Mouse (Mus musculus): ENCODE measurements around the gene Htr1d. TPM values are rescaled to one million over a fixed set of nuclear protein-coding genes. Genes with fewer than 3 reads are reported as not detected.

Gene Htr1d
- polyA plus RNA-seq, 1 experiment from 2014 or later = 0.10 TPM

GRCm38 (mm10) chr4:136470347-136471071 is 47.2 kb downstream of the Htr1d start:
- Histone ChIP-seq H3K4me3 (ENCODE audit: low read depth, low read length) (peak overlapping the region; percentile 83), H3K4me2 (replicated peaks; ENCODE audit: low read depth, low read length) (peak overlapping the region; percentile 72), H3K9me3 (ENCODE audit: low read length) (no peaks in the 10 kb centered on the region), H3K27ac (ENCODE audit: low read length) (peak overlapping the region; percentile 97), H3K4me1 (ENCODE audit: insufficient read depth, low read depth, low read length) (no peaks in the 10 kb centered on the region), H3K36me3 (ENCODE audit: insufficient read depth, low read length) (no peaks in the 10 kb centered on the region), H3K9ac (replicated peaks; ENCODE audit: low read depth) (peak overlapping the region; percentile 87), H3K27me3 (replicated peaks; ENCODE audit: insufficient read depth, low read length) (no peaks in the 10 kb centered on the region)
- peak; percentile 61 for DNase-seq (ENCODE audit: low spot score)
- ATAC-seq = peak; percentile 45
- TF ChIP-seq CTCF (IDR thresholded peaks at IDR 0.05) = 0 out of 2 replicates have a peak, but pooled peaks have one; percentile 1
- no peak for TF ChIP-seq EP300 (IDR thresholded peaks at IDR 0.05)
- 0% methylated on average over 44 of the region's 58 CpGs for WGBS

- no peak for DNase-seq (ENCODE audit: low spot score)
- ATAC-seq = no peak
- Histone ChIP-seq H3K4me2 (replicated peaks; ENCODE audit: low read depth, low read length) (no peak overlapping the region), H3K9ac (replicated peaks; ENCODE audit: low read depth) (no peak overlapping the region), H3K9me3 (ENCODE audit: low read length) (no peaks in the 10 kb centered on the region), H3K4me3 (ENCODE audit: low read depth, low read length) (no peak overlapping the region), H3K27ac (ENCODE audit: low read length) (no peak overlapping the region), H3K36me3 (ENCODE audit: insufficient read depth, low read length) (no peaks in the 10 kb centered on the region), H3K27me3 (replicated peaks; ENCODE audit: insufficient read depth, low read length) (no peaks in the 10 kb centered on the region), H3K4me1 (ENCODE audit: insufficient read depth, low read depth, low read length) (no peaks in the 10 kb centered on the region)
- WGBS = 100% methylated on average over 1 of the region's 1 CpGs
- TF ChIP-seq EP300 (IDR thresholded peaks at IDR 0.05) = no peak
- TF ChIP-seq CTCF (IDR thresholded peaks at IDR 0.05) = no peak
These were observed 53.4 kb downstream of the Htr1d start for GRCm38 (mm10) chr4:136476692-136477091.

- Histone ChIP-seq H3K4me3 (ENCODE audit: low read depth, low read length) (no peak overlapping the region), H3K4me1 (ENCODE audit: insufficient read depth, low read depth, low read length) (no peaks in the 10 kb centered on the region), H3K4me2 (replicated peaks; ENCODE audit: low read depth, low read length) (no peak overlapping the region), H3K36me3 (ENCODE audit: insufficient read depth, low read length) (no peaks in the 10 kb centered on the region), H3K27ac (ENCODE audit: low read length) (no peak overlapping the region), H3K27me3 (replicated peaks; ENCODE audit: insufficient read depth, low read length) (no peaks in the 10 kb centered on the region), H3K9ac (replicated peaks; ENCODE audit: low read depth) (no peak overlapping the region), H3K9me3 (ENCODE audit: low read length) (no peaks in the 10 kb centered on the region)
- no peak for TF ChIP-seq CTCF (IDR thresholded peaks at IDR 0.05)
- TF ChIP-seq EP300 (IDR thresholded peaks at IDR 0.05) = no peak
- no peak for ATAC-seq
- WGBS = 80% methylated on average over 2 of the region's 2 CpGs
- DNase-seq (ENCODE audit: low spot score) = no peak
These were observed 63.2 kb downstream of the Htr1d start for GRCm38 (mm10) chr4:136486549-136486948.

Other genes with a start within 250 kb of the Htr1d start
- 5.4 and 5.5 TPM in 2 replicates for gene Asap3, start 217.2 kb upstream of the Htr1d start, polyA plus RNA-seq (2015; fragmentation: Nextera tagmentation; extraction: Ambion mirVana)
- 26.8 and 29.1 TPM in 2 replicates for gene Tcea3, start 175.8 kb upstream of the Htr1d start, polyA plus RNA-seq (2015; fragmentation: Nextera tagmentation; extraction: Ambion mirVana)
- 18.4 and 21.0 TPM in 2 replicates for gene Zfp46, start 138.8 kb upstream of the Htr1d start, polyA plus RNA-seq (2015; fragmentation: Nextera tagmentation; extraction: Ambion mirVana)
- gene Hnrnpr, start 112.6 kb upstream of the Htr1d start, polyA plus RNA-seq (2015; fragmentation: Nextera tagmentation; extraction: Ambion mirVana) = 82.2 and 82.9 TPM in 2 replicates
- gene 6030445D17Rik, start 38.7 kb downstream of the Htr1d start, polyA plus RNA-seq (2015; fragmentation: Nextera tagmentation; extraction: Ambion mirVana) = 0.36 and 0.78 TPM in 2 replicates
- gene Luzp1, start 46.2 kb downstream of the Htr1d start, polyA plus RNA-seq (2015; fragmentation: Nextera tagmentation; extraction: Ambion mirVana) = 109 and 110 TPM in 2 replicates
- 21.0 TPM in 2 replicates for gene Kdm1a, start 179.2 kb downstream of the Htr1d start, polyA plus RNA-seq (2015; fragmentation: Nextera tagmentation; extraction: Ambion mirVana)
- gene Tex46, start 186.9 kb downstream of the Htr1d start, polyA plus RNA-seq (2015; fragmentation: Nextera tagmentation; extraction: Ambion mirVana) = not detected in 2 replicates
- not detected in 2 replicates for gene Lactbl1, start 199.1 kb downstream of the Htr1d start, polyA plus RNA-seq (2015; fragmentation: Nextera tagmentation; extraction: Ambion mirVana)

All from lung, postnatal 0 days (tissue).